Mouse (Mus musculus): ENCODE results near the gene Vmn1r41.

Vmn1r41 gene

GRCm38 (mm10) chr6:89740466-89740865 is at the start of gene Vmn1r41:
Vmn1r41 (plus strand) TSS chr6:89740766.
- DNase-seq (ENCODE audit: low read depth, low spot score): no peak

DNA sequence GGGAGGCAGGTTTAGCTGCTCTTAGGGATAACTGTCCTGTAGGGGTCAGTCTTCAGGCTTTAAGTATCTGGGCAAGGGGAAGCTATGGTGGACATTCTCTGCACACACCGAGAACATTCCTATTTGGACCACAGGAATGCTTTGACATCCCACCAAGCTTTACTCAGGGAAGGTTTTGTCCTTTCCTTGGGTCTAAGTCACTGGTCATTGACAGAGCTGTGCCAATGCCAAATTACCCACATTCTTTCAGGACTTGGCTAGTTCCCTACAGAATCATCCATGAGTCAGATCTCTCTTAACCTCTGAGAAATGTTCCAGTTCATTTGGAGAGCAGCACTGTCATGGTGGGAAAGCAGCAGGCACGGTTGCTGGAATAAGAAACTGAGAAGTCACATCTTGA is 33.9 kb upstream of the Vmn1r41 start:
- DNase-seq (ENCODE audit: low read depth, low spot score): no peak

DNA sequence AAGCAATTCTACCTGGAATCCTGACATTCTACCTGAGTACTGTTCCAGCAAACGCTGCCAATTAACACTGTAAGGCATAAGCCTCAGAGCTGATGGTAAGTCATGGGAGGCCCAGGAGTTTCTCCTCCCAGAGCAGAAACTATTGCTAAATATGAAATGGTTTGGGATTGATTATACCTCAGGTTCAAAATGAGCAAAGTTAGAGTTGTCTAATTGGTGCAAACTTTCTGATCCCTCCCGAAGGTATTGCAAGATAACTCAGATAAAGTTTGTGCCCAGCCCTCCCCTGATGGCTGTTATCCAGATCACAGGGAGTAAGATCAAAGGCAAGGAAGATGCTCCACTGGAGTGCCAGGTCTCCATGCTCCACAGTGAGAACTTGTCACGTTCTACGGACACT is 33.3 kb upstream of the Vmn1r41 start, which contains the start of gene Vmn1r40:
Vmn1r40 (plus strand) TSS at position 301 of the 400 bp plus-strand sequence.
- no peak for DNase-seq (ENCODE audit: low read depth, low spot score)

DNA sequence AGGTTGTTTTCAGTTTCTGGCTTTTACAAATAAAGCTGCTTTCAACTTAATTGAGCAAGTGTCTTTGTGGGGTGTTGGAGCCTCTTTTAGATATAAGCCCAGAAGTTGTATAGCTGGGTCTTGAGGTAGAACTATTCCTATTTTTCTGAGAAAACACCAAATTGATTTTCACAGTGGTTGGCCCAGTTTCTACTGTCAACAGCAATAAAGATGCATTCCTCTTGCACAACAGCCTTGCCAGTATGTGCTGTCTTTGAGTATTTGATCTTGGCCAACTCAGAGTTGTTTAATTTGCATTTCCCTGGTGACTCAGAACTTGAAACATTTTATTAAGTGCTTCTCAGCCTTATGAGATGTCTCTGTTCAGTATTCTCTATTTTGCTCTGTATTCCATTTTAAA is 22.5 kb upstream of the Vmn1r41 start:
- no peak for DNase-seq (ENCODE audit: low read depth, low spot score)

GRCm38 (mm10) chr6:89742811-89743210 is 2.2 kb downstream of the Vmn1r41 start:
- no peak for DNase-seq (ENCODE audit: low read depth, low spot score)

DNA sequence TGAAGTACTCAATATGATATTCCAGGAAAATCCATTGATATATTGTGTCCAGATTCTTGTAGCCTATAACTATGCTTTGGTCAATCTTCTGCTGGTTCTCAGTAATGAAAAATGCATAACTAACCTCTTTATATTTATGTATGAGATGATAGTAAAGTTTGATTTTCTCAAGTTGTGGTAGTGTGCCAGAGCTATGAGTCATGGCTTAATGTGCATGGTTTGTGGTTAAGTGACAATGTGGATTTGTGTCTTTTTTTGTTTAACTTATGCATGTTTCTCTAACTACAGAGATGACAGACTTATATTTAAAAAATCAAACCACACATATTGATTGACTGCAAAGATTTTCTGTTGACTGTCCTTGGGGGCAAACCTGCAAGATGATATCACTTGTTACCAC is 49.7 kb downstream of the Vmn1r41 start:
- no peak for DNase-seq (ENCODE audit: low read depth, low spot score)
